Mouse (Mus musculus): ENCODE results near the gene Inpp5d.

DNA sequence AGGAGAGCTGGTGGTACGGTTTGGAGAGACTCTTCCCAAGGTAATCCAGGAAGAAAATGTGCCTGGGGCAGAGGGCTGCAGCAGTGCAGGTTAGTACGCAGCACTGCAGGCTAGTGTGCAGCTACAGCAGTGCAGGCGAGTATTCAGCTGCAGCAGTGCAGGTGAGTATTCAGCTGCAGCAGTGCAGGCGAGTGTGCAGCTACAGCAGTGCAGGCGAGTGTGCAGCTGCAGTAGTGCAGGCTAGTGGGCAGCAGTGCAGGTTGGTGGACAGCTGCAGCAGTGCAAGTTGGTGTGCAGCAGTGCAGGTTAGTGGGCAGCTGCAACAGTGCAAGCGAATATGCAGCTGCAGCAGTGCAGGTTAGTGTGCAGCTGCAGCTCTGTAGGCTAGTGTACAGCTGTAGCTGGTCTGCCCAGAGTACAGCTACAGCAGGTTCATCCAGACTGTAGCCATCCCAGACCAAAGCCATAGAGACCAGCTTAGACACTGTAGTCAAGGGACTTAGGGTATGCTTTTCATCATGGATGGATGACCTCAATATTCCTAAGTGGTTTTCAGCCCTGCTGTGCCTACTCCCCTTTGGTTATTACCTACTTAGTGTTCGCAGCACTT, 89.7 kb downstream of the Inpp5d start:
- TF ChIP-seq CTCF (IDR thresholded peaks at IDR 0.05; ENCODE audit: control insufficient read depth, insufficient read depth, insufficient replicate concordance, low read depth, low read length) (no peak), POLR2A (IDR thresholded peaks at IDR 0.05; ENCODE audit: control insufficient read depth, low read depth, low read length) (no peak)
